Mouse (Mus musculus) ES-Bruce4 (cell line): ENCODE results near the gene Rps8. TPM values are rescaled to one million over a fixed set of nuclear protein-coding genes. Genes with fewer than 3 reads are reported as not detected.

Source experiments
- H3K27ac ChIP-seq: 2 replicates; pipeline ENCODE4 v1.5.1; 2012; ENCODE audit warnings: low read length, inconsistent platforms; ENCODE audit not compliant: insufficient read depth
- H3K27me3 ChIP-seq: 2 replicates; pipeline ENCODE4 v1.6.1; 2012; ENCODE audit warnings: mild to moderate bottlenecking, low read length, inconsistent platforms; ENCODE audit not compliant: control insufficient read depth, poor library complexity, insufficient read depth, severe bottlenecking
- H3K36me3 ChIP-seq: 2 replicates; pipeline ENCODE4 v1.6.1; 2012; ENCODE audit warnings: inconsistent platforms, mild to moderate bottlenecking, low read length, moderate library complexity; ENCODE audit not compliant: control insufficient read depth, poor library complexity, insufficient read depth, severe bottlenecking
- H3K4me1 ChIP-seq: one replicate; pipeline ENCODE4 v1.8.1; 2011; ENCODE audit warnings: low read length; ENCODE audit not compliant: control insufficient read depth, insufficient read depth
- H3K4me3 ChIP-seq: 2 replicates; pipeline ENCODE4 v1.5.1; 2011; ENCODE audit warnings: low read depth, mild to moderate bottlenecking, low read length
- H3K9ac ChIP-seq: 2 replicates; pipeline ENCODE4 v1.6.1; 2012; ENCODE audit warnings: low read depth, mild to moderate bottlenecking, inconsistent platforms; ENCODE audit not compliant: poor library complexity, severe bottlenecking
- H3K9me3 ChIP-seq: replicated peaks from 2 replicates; pipeline ENCODE4 v1.6.1; 2012; ENCODE audit warnings: mild to moderate bottlenecking, low read length, inconsistent platforms; ENCODE audit not compliant: control insufficient read depth, poor library complexity, insufficient read depth, severe bottlenecking
- CTCF ChIP-seq: IDR thresholded peaks from one replicate; pipeline ENCODE4 v1.8.1; 2011; ENCODE audit warnings: low read depth, low read length
- EP300 ChIP-seq: IDR thresholded peaks from 2 replicates; pipeline ENCODE4 v1.6.1; 2011; ENCODE audit warnings: low read depth, low read length; ENCODE audit not compliant: insufficient read depth
- POLR2A ChIP-seq: IDR thresholded peaks from one replicate; pipeline ENCODE4 v1.8.1; 2011; ENCODE audit warnings: low read length; ENCODE audit not compliant: insufficient read depth
- polyA plus RNA-seq: library from polyadenylated mRNA; stranded (reverse); fragments of >200 nt; gene quantifications from 2 replicates; pipeline ENCODE4 v1.2.4, GENCODE M21; 2011; ENCODE audit warnings: low read depth; ENCODE audit not compliant: missing spikeins, insufficient read depth, insufficient read length

Gene Rps8
- polyA plus RNA-seq, 1 experiment, result 2,253 TPM

DNA sequence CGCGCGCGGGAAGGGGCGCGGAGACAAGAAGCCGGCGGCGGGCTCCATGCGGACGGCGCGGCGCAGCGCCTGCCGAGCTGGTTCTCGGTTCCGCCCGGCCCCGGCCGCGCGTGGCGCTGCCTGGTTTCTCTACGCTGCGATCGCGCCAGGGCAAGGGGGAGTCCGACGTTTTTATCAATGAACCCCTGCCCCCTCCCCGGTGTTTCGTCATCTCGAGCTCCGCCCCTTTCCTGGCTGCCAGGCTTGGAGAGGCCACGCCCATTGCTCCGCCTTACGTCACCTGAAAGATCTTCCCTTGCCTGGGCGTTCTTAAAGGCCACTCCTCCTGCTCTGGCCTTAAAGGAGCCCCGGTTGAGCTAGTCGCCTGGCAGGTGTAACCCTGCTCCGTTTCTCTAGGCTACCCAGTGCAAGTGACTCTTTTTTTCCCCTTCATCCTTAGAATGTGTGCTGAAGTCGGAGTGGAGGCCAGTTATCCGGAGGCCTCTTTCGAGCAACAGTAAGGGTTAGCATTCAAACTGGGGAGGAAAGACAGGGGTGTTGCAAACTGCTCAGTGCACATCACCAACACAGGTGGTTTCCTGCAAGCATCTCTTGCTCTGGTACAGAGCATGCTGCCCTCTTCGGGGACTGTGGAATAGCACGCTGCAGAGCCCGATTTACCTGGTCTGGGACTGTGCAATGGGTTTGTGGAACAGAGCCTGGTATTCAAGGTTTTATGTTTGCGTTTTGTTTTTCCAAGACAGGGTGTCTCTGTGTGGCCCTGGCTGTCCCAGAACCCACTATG lies 22.0 kb downstream of the Rps8 start, which contains the start of gene Plk3:
Plk3 (minus strand) TSS at position 147 of the 784 bp plus-strand sequence.
- Histone ChIP-seq H3K27me3 (no peaks in the 10 kb centered on the region), H3K9ac (peak within 1 kb of the TSS; percentile 91), H3K9me3 (no peaks in the 10 kb centered on the region), H3K4me3 (peak within 1 kb of the TSS; percentile 87), H3K27ac (peak within 1 kb of the TSS; percentile 58), H3K36me3 (no peaks in the 10 kb centered on the region; the same call in 1 of the 2 replicates), H3K4me1 (peaks cover 11% of the 10 kb centered on the region)
- TF ChIP-seq POLR2A (peak; percentile 62), CTCF (no peak), EP300 (no peak)

DNA sequence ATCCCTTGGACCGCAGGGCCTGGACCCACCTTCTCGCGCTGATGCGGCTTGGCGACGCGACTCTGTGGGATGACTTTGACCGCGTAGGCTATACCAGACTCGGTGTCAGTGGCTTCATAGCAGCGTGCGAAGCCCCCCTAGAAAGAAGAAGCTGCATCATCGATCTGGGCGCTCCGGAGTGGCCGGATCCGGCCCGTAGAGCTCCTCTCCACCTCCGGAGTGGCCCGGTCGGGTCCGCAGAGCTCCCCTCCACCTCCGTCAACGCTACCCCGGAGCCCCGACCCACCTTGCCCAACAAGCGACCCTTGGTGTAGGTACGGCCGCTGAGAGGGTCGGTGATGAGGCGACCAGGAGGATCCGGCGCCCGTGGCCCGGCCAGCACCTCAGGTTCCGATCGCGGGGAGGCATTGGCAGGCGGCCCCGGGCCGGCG lies 22.7 kb downstream of the Rps8 start:
- peaks cover 11% of the 10 kb centered on the region for H3K4me1 ChIP-seq
- H3K9me3 ChIP-seq, result no peaks in the 10 kb centered on the region
- H3K9ac ChIP-seq, result peak overlapping the region; percentile 91
- no peaks in the 10 kb centered on the region for H3K27me3 ChIP-seq
- H3K27ac ChIP-seq, result no peak overlapping the region
- no peaks in the 10 kb centered on the region; the same call in 1 of the 2 replicates for H3K36me3 ChIP-seq
- TF ChIP-seq CTCF, result no peak
- TF ChIP-seq EP300, result no peak
- TF ChIP-seq POLR2A, result no peak
- peak overlapping the region; percentile 87 for H3K4me3 ChIP-seq

DNA sequence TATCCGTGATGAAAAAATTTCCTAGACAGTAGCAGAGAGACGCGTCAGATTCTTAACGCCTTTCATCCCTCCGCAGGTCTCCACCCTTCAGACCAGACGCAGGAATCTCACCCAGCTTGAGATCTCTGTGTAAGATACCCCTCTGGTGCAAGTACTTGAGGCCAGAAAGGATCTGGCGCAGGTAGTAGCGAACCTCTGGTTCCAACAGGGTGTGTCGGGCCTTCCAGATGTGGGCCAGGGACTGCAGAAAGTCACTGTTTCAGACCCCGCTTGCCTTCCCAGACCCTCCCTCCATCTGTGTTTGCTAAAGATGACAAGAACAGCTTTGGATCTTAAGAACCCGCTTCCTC lies 23.3 kb downstream of the Rps8 start:
- no peak overlapping the region for H3K27ac ChIP-seq
- no peaks in the 10 kb centered on the region for H3K9me3 ChIP-seq
- H3K9ac ChIP-seq, result peak overlapping the region; percentile 91
- H3K36me3 ChIP-seq, result no peaks in the 10 kb centered on the region; the same call in 1 of the 2 replicates
- peaks cover 11% of the 10 kb centered on the region for H3K4me1 ChIP-seq
- H3K27me3 ChIP-seq, result no peaks in the 10 kb centered on the region
- TF ChIP-seq CTCF (no peak), EP300 (no peak), POLR2A (no peak)
- peak overlapping the region; percentile 87 for H3K4me3 ChIP-seq

DNA sequence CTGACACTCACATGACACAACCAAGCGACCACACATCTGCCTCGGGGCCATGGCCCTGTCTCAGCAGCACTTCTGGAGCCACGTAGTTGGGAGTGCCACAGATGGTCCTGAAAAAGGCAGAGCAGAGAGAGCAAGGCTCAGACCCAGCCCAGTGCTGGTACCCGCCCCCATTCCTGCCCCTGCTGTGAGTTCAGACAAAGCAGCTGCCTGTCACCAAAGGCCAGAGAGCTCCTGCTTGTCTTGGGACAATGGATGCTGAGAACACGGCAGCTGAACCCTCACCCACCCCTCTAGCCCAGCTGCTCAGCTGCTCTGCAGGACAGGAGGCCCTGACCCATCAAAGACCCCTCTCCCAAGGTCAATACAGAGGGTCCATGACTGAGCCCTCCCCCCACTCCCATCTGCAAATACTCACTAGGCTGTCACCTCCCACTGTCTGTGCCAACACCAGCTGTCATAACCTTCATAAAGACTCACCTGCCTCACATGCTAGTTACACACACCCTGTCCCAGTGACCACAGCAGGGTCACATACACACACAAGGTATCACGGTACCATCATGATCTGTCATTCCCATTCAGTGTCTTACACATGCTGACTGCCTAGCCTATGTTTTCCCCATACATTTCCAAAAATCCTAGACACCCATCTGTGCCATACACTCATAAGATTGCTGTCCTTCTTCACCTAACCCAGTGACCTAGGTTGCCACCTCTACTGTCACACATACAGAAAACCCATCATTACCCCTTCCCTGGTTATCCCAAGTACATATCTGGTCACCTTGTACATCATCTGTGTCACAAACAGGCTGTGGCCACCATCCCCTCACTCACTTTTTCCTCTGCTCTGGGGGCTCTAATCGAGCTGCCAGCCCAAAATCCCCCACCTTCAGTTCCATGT lies 23.9 kb downstream of the Rps8 start:
- H3K27ac ChIP-seq, result no peak overlapping the region
- TF ChIP-seq EP300, result peak; percentile 98
- no peak for TF ChIP-seq CTCF
- TF ChIP-seq POLR2A, result no peak
- peaks cover 11% of the 10 kb centered on the region for H3K4me1 ChIP-seq
- H3K9ac ChIP-seq, result peak overlapping the region; percentile 91
- peak overlapping the region; percentile 87 for H3K4me3 ChIP-seq
- H3K27me3 ChIP-seq, result no peaks in the 10 kb centered on the region
- no peaks in the 10 kb centered on the region; the same call in 1 of the 2 replicates for H3K36me3 ChIP-seq
- H3K9me3 ChIP-seq, result no peaks in the 10 kb centered on the region

DNA sequence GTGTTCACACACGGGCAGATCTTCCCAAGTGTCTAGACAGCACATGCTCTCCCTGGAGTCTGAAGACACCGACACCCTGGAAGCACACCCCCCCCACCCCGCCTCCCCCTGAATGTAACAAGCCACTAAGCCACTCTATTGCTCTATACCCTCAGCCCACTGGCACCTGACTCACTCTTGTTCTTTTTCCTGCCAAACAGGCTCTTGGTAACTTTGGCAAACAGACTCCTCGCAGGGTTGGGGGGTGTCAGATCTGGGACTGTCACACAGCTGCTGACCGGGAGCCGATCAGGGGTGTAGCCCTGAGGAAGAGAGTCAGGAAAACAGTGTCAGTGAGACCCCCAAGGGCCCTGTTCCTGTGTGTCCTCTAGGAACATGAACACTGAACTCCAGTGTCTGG lies 24.8 kb downstream of the Rps8 start:
- H3K4me3 ChIP-seq, result no peak overlapping the region
- H3K9ac ChIP-seq, result no peak overlapping the region
- H3K36me3 ChIP-seq, result no peaks in the 10 kb centered on the region; the same call in 1 of the 2 replicates
- no peak overlapping the region for H3K27ac ChIP-seq
- H3K4me1 ChIP-seq, result peaks cover 10% of the 10 kb centered on the region
- H3K27me3 ChIP-seq, result no peaks in the 10 kb centered on the region
- H3K9me3 ChIP-seq, result no peaks in the 10 kb centered on the region
- no peak for TF ChIP-seq POLR2A
- no peak for TF ChIP-seq CTCF
- no peak for TF ChIP-seq EP300
